Mouse (Mus musculus) left cerebral cortex, adult 11 months (tissue): ENCODE results near the gene Sorbs1.
A peak's percentile ranks its signal among the peaks of the same experiment; 100 is the strongest.

ENCODE experiments used
- DNase-seq: peaks from one replicate; pipeline ENCODE4 v3.0.0; 2022; ENCODE audit warnings: low spot score

Gene Sorbs1

GRCm38 (mm10) chr19:40345684-40346083, 167.9 kb downstream of the Sorbs1 start:
- no peak for DNase-seq

- peak; percentile 65 for DNase-seq
Measured at GRCm38 (mm10) chr19:40343018-40343417, 170.6 kb downstream of the Sorbs1 start.

GRCm38 (mm10) chr19:40341141-40341540, 172.4 kb downstream of the Sorbs1 start:
- DNase-seq: no peak

GRCm38 (mm10) chr19:40336694-40337093, 176.9 kb downstream of the Sorbs1 start:
- no peak for DNase-seq

GRCm38 (mm10) chr19:40333905-40334304, 179.7 kb downstream of the Sorbs1 start:
- DNase-seq: no peak

- DNase-seq: no peak
Measured at GRCm38 (mm10) chr19:40333081-40333480, 180.5 kb downstream of the Sorbs1 start.

- DNase-seq: no peak
Measured at GRCm38 (mm10) chr19:40332303-40332702, 181.3 kb downstream of the Sorbs1 start.

GRCm38 (mm10) chr19:40331846-40332245, 181.7 kb downstream of the Sorbs1 start:
- DNase-seq: no peak

- DNase-seq: no peak
Measured at GRCm38 (mm10) chr19:40326126-40326525, 187.5 kb downstream of the Sorbs1 start.

- no peak for DNase-seq
Measured at GRCm38 (mm10) chr19:40325381-40325780, 188.2 kb downstream of the Sorbs1 start.

- DNase-seq: no peak
Measured at GRCm38 (mm10) chr19:40322226-40322625, 191.4 kb downstream of the Sorbs1 start.

GRCm38 (mm10) chr19:40319199-40319598, 194.4 kb downstream of the Sorbs1 start:
- no peak for DNase-seq

- no peak for DNase-seq
Measured at GRCm38 (mm10) chr19:40318511-40318910, 195.1 kb downstream of the Sorbs1 start.

- DNase-seq: no peak
Measured at GRCm38 (mm10) chr19:40317001-40317400, 196.6 kb downstream of the Sorbs1 start.

GRCm38 (mm10) chr19:40314252-40314651, 199.3 kb downstream of the Sorbs1 start:
- no peak for DNase-seq

- DNase-seq: no peak
Measured at GRCm38 (mm10) chr19:40311631-40312030, 201.9 kb downstream of the Sorbs1 start.

GRCm38 (mm10) chr19:40310410-40311130, 203.0 kb downstream of the Sorbs1 start:
- DNase-seq: no peak

- no peak for DNase-seq
Measured at GRCm38 (mm10) chr19:40309911-40310310, 203.7 kb downstream of the Sorbs1 start.

- DNase-seq: no peak
Measured at GRCm38 (mm10) chr19:40307550-40307949, 206.0 kb downstream of the Sorbs1 start.

GRCm38 (mm10) chr19:40306631-40307030, 206.9 kb downstream of the Sorbs1 start:
- DNase-seq: no peak

- DNase-seq: no peak
Measured at GRCm38 (mm10) chr19:40305456-40305855, 208.1 kb downstream of the Sorbs1 start.

GRCm38 (mm10) chr19:40302916-40303315, 210.7 kb downstream of the Sorbs1 start:
- DNase-seq: peak; percentile 41

GRCm38 (mm10) chr19:40302477-40302876, 211.1 kb downstream of the Sorbs1 start:
- no peak for DNase-seq
